22 mouse cellular contexts compared by ENCODE assay signal in genomic region chr9:29058811-29059210, GRCm38 (mm10).
A peak's percentile ranks its signal among the peaks of the same experiment; 100 is the strongest.
DNase-seq lines count a peak whose midpoint lies in the region; ATAC-seq and TF ChIP-seq lines count a peak whose summit lies in the region.
"Had no signal": no experiment of that assay in that cellular context is flagged by ENCODE, and none has a peak within 500 bp of the region (broad histone marks: within the 10 kb centered on the region; RNA-seq: fewer than 3 reads in every experiment).

No protein-coding gene starts in this region.

- no peak overlapping the region for H3K27ac ChIP-seq in forebrain, embryonic 15.5 days (replicated peaks)
- H3K27ac ChIP-seq in forebrain, embryonic 10.5 days = no peak overlapping the region
- no peak overlapping the region for H3K27ac ChIP-seq in liver, postnatal 0 days (ENCODE audit: low read depth)
- H3K27ac ChIP-seq: embryonic facial prominence, embryonic 15.5 days; heart, adult 2 months; heart, embryonic 15.5 days; kidney, postnatal 0 days; liver, embryonic 14.5 days; neural tube, embryonic 12.5 days; stomach, postnatal 0 days had no signal

- no peak for DNase-seq in forebrain, embryonic 10.5 days (ENCODE audit: extremely low spot score, low spot score)
- peak; percentile 12 for DNase-seq in layer of hippocampus, adult 9-11 months
- no peak for DNase-seq in layer of hippocampus, postnatal 14 days (ENCODE audit: low spot score in 2 of 2)
- DNase-seq in right cerebral cortex, adult 18-20 months = peak; percentile 24
- no peak for DNase-seq in right cerebral cortex, postnatal 10 days (ENCODE audit: low spot score in 2 of 2)
- DNase-seq in frontal cortex, postnatal 10 days (ENCODE audit: low spot score in 2 of 2) = no peak
- DNase-seq in liver, postnatal 0 days = no peak
- DNase-seq: adrenal gland, postnatal 10 days; cerebellum, adult 11-12 months; cerebellum, postnatal 25 days; gastrocnemius, postnatal 14 days; heart, adult 2 months had no signal

- no peaks in the 10 kb centered on the region for H3K36me3 ChIP-seq in forebrain, embryonic 15.5 days
- H3K36me3 ChIP-seq in forebrain, embryonic 10.5 days (replicated peaks) = no peaks in the 10 kb centered on the region
- no peaks in the 10 kb centered on the region for H3K36me3 ChIP-seq in liver, postnatal 0 days (replicated peaks; ENCODE audit: insufficient read depth, low read length)
- H3K36me3 ChIP-seq: embryonic facial prominence, embryonic 15.5 days; G1E; heart, embryonic 15.5 days; neural tube, embryonic 12.5 days had no signal

- TF ChIP-seq CTCF in liver, postnatal 0 days (IDR thresholded peaks at IDR 0.05; ENCODE audit: low read depth) = no peak

- H3K9ac ChIP-seq in forebrain, embryonic 15.5 days (replicated peaks) = no peak overlapping the region
- no peak overlapping the region for H3K9ac ChIP-seq in liver, postnatal 0 days (replicated peaks)
- H3K9ac ChIP-seq: embryonic facial prominence, embryonic 15.5 days; heart, embryonic 15.5 days; liver, embryonic 14.5 days; neural tube, embryonic 12.5 days had no signal

- H3K9me3 ChIP-seq in forebrain, embryonic 15.5 days = no peaks in the 10 kb centered on the region
- no peaks in the 10 kb centered on the region for H3K9me3 ChIP-seq in forebrain, embryonic 10.5 days
- no peaks in the 10 kb centered on the region for H3K9me3 ChIP-seq in liver, postnatal 0 days (ENCODE audit: low read length)
- H3K9me3 ChIP-seq: embryonic facial prominence, embryonic 15.5 days; heart, embryonic 15.5 days; neural tube, embryonic 12.5 days had no signal

- no peaks in the 10 kb centered on the region for H3K4me1 ChIP-seq in forebrain, embryonic 15.5 days
- peaks cover 10% of the 10 kb centered on the region; the same call in 1 of the 2 replicates for H3K4me1 ChIP-seq in forebrain, embryonic 10.5 days
- no peaks in the 10 kb centered on the region for H3K4me1 ChIP-seq in liver, postnatal 0 days (ENCODE audit: insufficient read depth)
- H3K4me1 ChIP-seq: embryonic facial prominence, embryonic 15.5 days; heart, embryonic 15.5 days had no signal

- peak; percentile 58; the same call in 1 of the 2 replicates for ATAC-seq in forebrain, embryonic 15.5 days (replicated peaks)
- ATAC-seq in liver, postnatal 0 days = no peak
- ATAC-seq: activated CD4-positive, CD25-positive, alpha-beta regulatory T cell, adult 4 months; intestine, postnatal 0 days had no signal

- whole genome bisulfite sequencing in forebrain, embryonic 15.5 days = 60% methylated on average over 8 of the region's 8 CpGs
- 88% methylated on average over 8 of the region's 8 CpGs for WGBS in forebrain, embryonic 10.5 days
- WGBS in liver, postnatal 0 days (ENCODE audit: insufficient replicate concordance) = 76% methylated on average over 8 of the region's 8 CpGs

- H3K27me3 ChIP-seq in forebrain, embryonic 15.5 days = no peaks in the 10 kb centered on the region
- no peaks in the 10 kb centered on the region for H3K27me3 ChIP-seq in forebrain, embryonic 10.5 days (ENCODE audit: poor library complexity, severe bottlenecking)
- no peaks in the 10 kb centered on the region for H3K27me3 ChIP-seq in liver, postnatal 0 days (ENCODE audit: insufficient read depth, low read length)
- H3K27me3 ChIP-seq: embryonic facial prominence, embryonic 15.5 days; heart, embryonic 15.5 days; neural tube, embryonic 12.5 days had no signal

- H3K4me3 ChIP-seq in forebrain, embryonic 15.5 days = no peak overlapping the region
- no peak overlapping the region for H3K4me3 ChIP-seq in forebrain, embryonic 10.5 days
- no peak overlapping the region for H3K4me3 ChIP-seq in liver, postnatal 0 days (ENCODE audit: low read depth, low read length)
- H3K4me3 ChIP-seq: embryonic facial prominence, embryonic 15.5 days; heart, adult 2 months; heart, embryonic 15.5 days; neural tube, embryonic 12.5 days had no signal

- no peak overlapping the region for H3K4me2 ChIP-seq in forebrain, embryonic 15.5 days (replicated peaks)
- no peak overlapping the region for H3K4me2 ChIP-seq in liver, postnatal 0 days (ENCODE audit: low read depth, low read length)
- H3K4me2 ChIP-seq: embryonic facial prominence, embryonic 15.5 days; heart, embryonic 15.5 days; neural tube, embryonic 12.5 days had no signal

- TF ChIP-seq EP300 in liver, postnatal 0 days (IDR thresholded peaks at IDR 0.05; ENCODE audit: low read depth) = no peak

Comparison
In these comparisons a context has a peak if more than half of its experiments do, and no peak if none do; other contexts are left out.
1. DNase-seq: peak in layer of hippocampus, adult 9-11 months (single experiment) and right cerebral cortex, adult 18-20 months (single experiment); none in forebrain, embryonic 10.5 days (single experiment), layer of hippocampus, postnatal 14 days (0 of 2), right cerebral cortex, postnatal 10 days (0 of 2), frontal cortex, postnatal 10 days (0 of 2) and liver, postnatal 0 days (single experiment).